Mouse (Mus musculus) erythroblast, embryonic 14.5 days (primary cell): Measurements from ENCODE around the gene Nckap5.

Source experiments
- GATA1 ChIP-seq: IDR thresholded peaks from 2 replicates; pipeline ENCODE4 v1.6.1; 2012; ENCODE audit warnings: low read length, inconsistent platforms, mixed read lengths
- TAL1 ChIP-seq: IDR thresholded peaks from 3 replicates; pipeline ENCODE4 v1.6.1; 2012; ENCODE audit warnings: low read length, inconsistent platforms, mixed read lengths

GRCm38 (mm10) chr1:126168131-126168530, 662.5 kb downstream of the Nckap5 start:
- TF ChIP-seq TAL1 (no peak), GATA1 (no peak)
